Mouse (Mus musculus): ENCODE results near the gene G3bp1. TPM values are rescaled to one million over a fixed set of nuclear protein-coding genes. Genes with fewer than 3 reads are reported as not detected.

The G3bp1 gene
- 51.7 and 55.2 TPM in 2 replicates for polyA plus RNA-seq (2015; fragmentation: Nextera tagmentation; extraction: Ambion mirVana)

DNA sequence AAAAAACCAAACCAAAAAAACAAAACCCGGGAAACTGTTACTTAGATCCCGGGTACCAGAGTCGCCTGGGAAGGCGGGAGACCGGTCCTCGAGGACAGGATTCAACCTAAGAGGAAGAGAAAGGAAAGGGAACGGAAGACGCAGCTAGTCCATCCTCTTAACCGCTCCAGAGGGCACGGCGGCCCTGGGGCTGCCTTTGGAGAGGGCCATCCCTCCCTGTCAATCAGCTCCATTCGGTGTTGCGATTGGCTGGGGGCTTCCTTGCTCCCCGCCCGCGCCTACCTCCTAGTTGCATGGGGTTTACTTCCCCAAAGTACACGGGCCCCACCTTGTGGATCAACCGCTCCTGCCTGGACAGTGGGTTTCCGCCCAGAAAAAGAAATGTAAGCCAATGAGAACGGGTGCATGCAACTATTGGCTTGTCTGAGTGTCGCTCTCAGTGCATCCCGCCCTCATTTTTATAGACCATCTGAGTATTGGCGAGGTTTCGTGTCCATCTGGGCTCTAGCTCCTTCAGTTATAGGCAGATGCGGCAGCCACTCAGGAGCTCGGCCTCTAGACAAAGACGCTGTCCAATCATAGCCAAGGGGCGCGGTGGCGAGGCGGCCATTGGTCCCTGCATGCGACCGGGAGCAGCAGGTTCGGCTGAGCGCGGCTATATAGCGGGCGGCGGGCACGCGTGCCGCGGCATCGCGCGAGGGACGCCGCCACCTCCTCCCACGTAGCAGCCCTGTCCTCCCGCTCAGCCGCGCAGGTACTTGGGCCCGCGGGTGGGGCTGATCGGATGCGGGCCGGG, at the start of gene G3bp1:
Gene G3bp1, plus strand, starts transcription at position 638 of the 796 bp plus-strand sequence.
- Histone ChIP-seq H3K36me3 (ENCODE audit: control insufficient read depth, insufficient read depth) (no peaks in the 10 kb centered on the region; the same call in 1 of the 2 replicates), H3K9ac (ENCODE audit: low read depth, low read length) (peak within 1 kb of the TSS; percentile 92), H3K27me3 (ENCODE audit: control insufficient read depth, insufficient read depth, low read depth, low read length) (no peaks in the 10 kb centered on the region), H3K27ac (ENCODE audit: low read length) (peak within 1 kb of the TSS; percentile 87), H3K4me3 (ENCODE audit: low read depth, low read length) (peak within 1 kb of the TSS; percentile 94), H3K4me2 (ENCODE audit: low read depth, low read length) (peak within 1 kb of the TSS; percentile 84), H3K9me3 (replicated peaks; ENCODE audit: control insufficient read depth, low read length) (no peaks in the 10 kb centered on the region), H3K4me1 (ENCODE audit: control insufficient read depth, low read depth, low read length) (peaks cover 32% of the 10 kb centered on the region)
- under 1% methylated on average over 48 of the region's 57 CpGs for WGBS (ENCODE audit: insufficient replicate concordance)
- ATAC-seq (ENCODE audit: low read depth), result peak; percentile 90

DNA sequence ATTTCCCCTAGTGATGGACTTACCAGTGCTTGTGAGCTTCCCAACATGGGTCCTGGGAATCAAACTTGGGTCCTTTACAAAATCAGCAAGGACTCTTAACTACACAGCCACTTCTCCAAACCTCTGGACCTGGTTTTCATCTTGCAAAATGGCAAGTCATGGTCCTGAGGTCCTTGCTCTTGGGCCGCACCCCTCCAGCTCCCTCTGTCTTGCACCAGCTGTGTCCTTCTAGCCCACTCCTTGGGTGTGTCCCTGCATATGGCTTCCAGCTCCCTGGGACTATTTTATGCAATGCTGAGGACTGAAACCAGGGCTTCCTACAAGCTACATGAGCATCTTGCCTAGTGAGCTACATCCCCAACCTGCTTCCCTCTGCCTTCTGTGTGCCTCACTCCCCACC, 46.5 kb upstream of the G3bp1 start, which contains the start of gene Sparc:
Gene Sparc, minus strand, starts transcription at position 206 of the 400 bp plus-strand sequence.
- no peak for ATAC-seq (ENCODE audit: low read depth)
- no peak within 1 kb of the TSS for H3K9ac ChIP-seq (ENCODE audit: low read depth, low read length)
- H3K4me2 ChIP-seq (ENCODE audit: low read depth, low read length), result no peak within 1 kb of the TSS
- no peaks in the 10 kb centered on the region; the same call in 1 of the 2 replicates for H3K27me3 ChIP-seq (ENCODE audit: control insufficient read depth, insufficient read depth, low read depth, low read length)
- H3K4me3 ChIP-seq (ENCODE audit: low read depth, low read length), result no peak within 1 kb of the TSS
- no peak within 1 kb of the TSS for H3K27ac ChIP-seq (ENCODE audit: low read length)
- no peaks in the 10 kb centered on the region for H3K36me3 ChIP-seq (ENCODE audit: control insufficient read depth, insufficient read depth)
- 62% methylated on average over 1 of the region's 1 CpGs for WGBS (ENCODE audit: insufficient replicate concordance)
- no peaks in the 10 kb centered on the region; the same call in 1 of the 2 replicates for H3K4me1 ChIP-seq (ENCODE audit: control insufficient read depth, low read depth, low read length)
- H3K9me3 ChIP-seq (replicated peaks; ENCODE audit: control insufficient read depth, low read length), result no peaks in the 10 kb centered on the region

DNA sequence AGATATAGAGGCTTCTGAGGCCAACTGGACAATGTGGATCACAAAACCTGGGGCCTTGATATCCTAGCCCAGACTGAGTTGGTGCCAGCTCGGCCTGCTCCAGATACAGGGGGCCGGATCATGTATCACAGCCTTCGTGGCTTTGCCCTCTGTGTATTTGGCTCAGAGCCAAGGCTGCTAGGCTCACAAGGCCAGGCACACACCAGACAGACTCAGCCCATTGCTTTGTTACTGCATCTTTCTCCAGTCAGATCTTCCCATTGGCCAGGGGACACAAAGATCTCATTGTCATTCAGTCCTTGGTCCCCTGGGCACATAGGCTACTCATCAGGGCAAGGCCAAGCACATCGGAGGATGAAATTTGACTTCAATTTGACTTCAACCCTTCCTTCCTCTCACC, 45.7 kb upstream of the G3bp1 start:
- no peak overlapping the region for H3K4me3 ChIP-seq (ENCODE audit: low read depth, low read length)
- no peak overlapping the region for H3K4me2 ChIP-seq (ENCODE audit: low read depth, low read length)
- H3K36me3 ChIP-seq (ENCODE audit: control insufficient read depth, insufficient read depth), result no peaks in the 10 kb centered on the region
- no peaks in the 10 kb centered on the region for H3K9me3 ChIP-seq (replicated peaks; ENCODE audit: control insufficient read depth, low read length)
- H3K9ac ChIP-seq (ENCODE audit: low read depth, low read length), result no peak overlapping the region
- H3K4me1 ChIP-seq (ENCODE audit: control insufficient read depth, low read depth, low read length), result no peaks in the 10 kb centered on the region; the same call in 1 of the 2 replicates
- no peak for ATAC-seq (ENCODE audit: low read depth)
- H3K27me3 ChIP-seq (ENCODE audit: control insufficient read depth, insufficient read depth, low read depth, low read length), result no peaks in the 10 kb centered on the region; the same call in 1 of the 2 replicates
- WGBS (ENCODE audit: insufficient replicate concordance), result 42% methylated on average over 4 of the region's 4 CpGs
- H3K27ac ChIP-seq (ENCODE audit: low read length), result no peak overlapping the region

DNA sequence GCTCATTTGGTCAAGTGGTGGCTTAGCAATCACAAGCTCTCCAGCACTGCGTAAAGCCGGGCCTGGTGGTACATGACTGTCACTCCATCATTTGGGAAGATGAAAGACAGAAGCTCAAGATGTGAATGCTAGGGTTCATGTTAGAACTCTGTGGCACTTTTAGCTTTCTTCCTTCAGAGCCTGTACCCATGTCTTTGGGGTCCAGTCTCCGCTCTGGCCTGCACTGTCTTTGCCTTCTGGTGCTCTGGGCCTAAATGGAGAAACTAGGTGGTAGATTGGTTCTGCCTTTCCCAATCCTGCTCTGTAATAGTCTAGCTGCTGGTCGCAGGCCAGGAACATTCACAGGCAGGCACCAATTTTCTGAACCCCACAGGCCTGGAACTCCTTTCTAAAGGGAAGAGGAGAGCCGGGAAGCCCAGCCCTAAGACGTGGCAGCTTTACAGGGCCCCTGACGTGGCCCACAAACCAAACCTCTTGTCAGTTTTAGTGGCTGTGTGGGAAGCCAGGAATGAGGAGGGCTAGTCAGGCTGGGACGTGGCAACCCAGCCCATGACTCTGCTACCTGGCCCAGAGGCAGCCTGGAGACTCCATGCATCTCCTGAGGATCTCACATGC, 44.6 kb upstream of the G3bp1 start:
- WGBS (ENCODE audit: insufficient replicate concordance), result 68% methylated on average over 8 of the region's 8 CpGs
- ATAC-seq (ENCODE audit: low read depth), result no peak
- H3K27me3 ChIP-seq (ENCODE audit: control insufficient read depth, insufficient read depth, low read depth, low read length), result no peaks in the 10 kb centered on the region
- no peak overlapping the region for H3K27ac ChIP-seq (ENCODE audit: low read length)
- no peaks in the 10 kb centered on the region; the same call in 1 of the 2 replicates for H3K4me1 ChIP-seq (ENCODE audit: control insufficient read depth, low read depth, low read length)
- H3K9ac ChIP-seq (ENCODE audit: low read depth, low read length), result no peak overlapping the region
- H3K4me3 ChIP-seq (ENCODE audit: low read depth, low read length), result no peak overlapping the region
- H3K36me3 ChIP-seq (ENCODE audit: control insufficient read depth, insufficient read depth), result no peaks in the 10 kb centered on the region
- no peaks in the 10 kb centered on the region for H3K9me3 ChIP-seq (replicated peaks; ENCODE audit: control insufficient read depth, low read length)
- H3K4me2 ChIP-seq (ENCODE audit: low read depth, low read length), result no peak overlapping the region

DNA sequence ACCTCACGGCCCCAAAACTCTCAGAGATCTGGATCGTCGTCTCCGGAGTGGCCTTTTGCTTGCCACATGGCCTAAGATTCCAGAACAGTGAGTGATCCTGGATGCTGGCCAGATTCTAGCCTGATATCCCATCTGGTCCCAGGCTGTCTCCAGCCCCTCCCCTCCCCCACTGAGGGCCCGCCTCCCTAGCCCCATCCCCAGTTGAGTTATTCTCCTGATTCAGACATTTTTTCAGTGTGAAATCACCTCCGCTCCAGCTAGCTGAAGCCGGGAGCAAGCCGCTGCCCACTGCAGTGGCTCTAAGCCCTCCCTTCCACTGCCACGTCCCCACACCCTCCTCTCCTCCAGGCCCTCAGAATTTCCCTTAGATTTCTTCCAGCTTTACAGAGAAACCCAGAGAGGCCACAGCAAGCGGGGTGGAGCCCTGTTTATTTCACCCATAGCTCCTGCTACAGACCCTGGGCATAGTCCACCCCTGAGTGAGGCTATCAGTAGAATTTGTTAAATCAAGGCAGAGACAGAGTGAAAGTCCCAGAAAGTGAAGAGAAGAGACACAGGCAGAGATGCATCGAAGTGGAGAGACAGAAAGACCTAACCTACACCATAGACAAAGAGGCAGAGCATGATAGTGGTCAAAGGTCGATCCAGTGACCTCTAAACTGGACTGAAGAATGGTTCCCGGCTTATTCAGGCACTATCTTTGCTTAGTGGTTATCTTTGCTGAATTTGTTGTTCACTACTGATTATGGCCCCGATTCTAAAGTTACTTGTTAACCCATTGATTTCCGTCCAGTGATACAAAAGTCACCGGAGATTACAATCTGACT, 41.1 kb upstream of the G3bp1 start:
- 45% methylated on average over 16 of the region's 16 CpGs for WGBS (ENCODE audit: insufficient replicate concordance)
- peak; percentile 71 for ATAC-seq (ENCODE audit: low read depth)
- no peaks in the 10 kb centered on the region for H3K9me3 ChIP-seq (replicated peaks; ENCODE audit: control insufficient read depth, low read length)
- H3K9ac ChIP-seq (ENCODE audit: low read depth, low read length), result no peak overlapping the region
- no peaks in the 10 kb centered on the region for H3K27me3 ChIP-seq (ENCODE audit: control insufficient read depth, insufficient read depth, low read depth, low read length)
- peak overlapping the region; percentile 71 for H3K27ac ChIP-seq (ENCODE audit: low read length)
- no peaks in the 10 kb centered on the region for H3K4me1 ChIP-seq (ENCODE audit: control insufficient read depth, low read depth, low read length)
- H3K4me3 ChIP-seq (ENCODE audit: low read depth, low read length), result no peak overlapping the region
- H3K36me3 ChIP-seq (ENCODE audit: control insufficient read depth, insufficient read depth), result no peaks in the 10 kb centered on the region
- no peak overlapping the region for H3K4me2 ChIP-seq (ENCODE audit: low read depth, low read length)

DNA sequence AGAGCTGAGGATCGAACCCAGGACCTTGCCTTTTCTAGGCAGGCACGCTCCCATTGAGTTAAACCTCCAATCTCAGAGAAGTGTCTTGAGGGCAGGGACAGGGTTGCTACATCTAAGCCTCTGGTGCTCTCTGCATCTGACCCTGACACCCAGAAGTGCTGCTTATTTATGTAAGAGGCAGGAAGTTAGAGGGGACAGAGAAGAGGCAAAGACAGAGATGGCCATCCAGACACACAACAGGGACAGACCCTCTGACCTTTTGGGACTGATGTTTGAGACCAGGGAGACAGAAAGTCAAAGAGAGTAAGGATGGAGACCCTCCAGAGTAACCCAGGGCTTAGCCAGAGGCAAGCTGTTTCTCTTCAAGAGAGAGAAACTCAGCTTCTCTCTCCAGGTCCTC, 39.5 kb upstream of the G3bp1 start:
- ATAC-seq (ENCODE audit: low read depth), result no peak
- Histone ChIP-seq H3K4me3 (ENCODE audit: low read depth, low read length) (no peak overlapping the region), H3K27me3 (ENCODE audit: control insufficient read depth, insufficient read depth, low read depth, low read length) (no peaks in the 10 kb centered on the region), H3K36me3 (ENCODE audit: control insufficient read depth, insufficient read depth) (no peaks in the 10 kb centered on the region), H3K4me1 (ENCODE audit: control insufficient read depth, low read depth, low read length) (no peaks in the 10 kb centered on the region), H3K9me3 (replicated peaks; ENCODE audit: control insufficient read depth, low read length) (no peaks in the 10 kb centered on the region), H3K4me2 (ENCODE audit: low read depth, low read length) (no peak overlapping the region), H3K27ac (ENCODE audit: low read length) (no peak overlapping the region), H3K9ac (ENCODE audit: low read depth, low read length) (no peak overlapping the region)
- 74% methylated on average over 2 of the region's 2 CpGs for WGBS (ENCODE audit: insufficient replicate concordance)

DNA sequence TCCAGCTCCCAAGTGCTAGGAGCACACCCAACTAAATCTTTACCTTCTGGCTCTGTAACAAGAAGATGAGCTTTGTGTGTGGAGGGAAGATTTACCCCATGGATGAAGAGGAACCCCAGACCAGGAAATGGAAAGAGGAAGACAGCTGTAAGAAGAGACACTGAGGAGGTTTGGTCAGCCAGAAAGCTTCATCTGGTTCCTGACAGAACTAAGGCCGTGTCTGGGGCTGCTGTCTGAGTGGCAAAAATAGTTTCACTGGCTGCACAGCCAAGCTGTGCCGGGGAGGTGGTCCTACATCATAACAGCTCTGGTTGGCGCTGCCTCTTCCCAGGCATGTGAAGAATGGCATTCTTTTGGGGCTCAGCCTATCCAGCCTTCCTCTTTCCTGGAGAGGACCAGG, 36.5 kb upstream of the G3bp1 start:
- no peak overlapping the region for H3K4me3 ChIP-seq (ENCODE audit: low read depth, low read length)
- no peak overlapping the region for H3K4me2 ChIP-seq (ENCODE audit: low read depth, low read length)
- no peaks in the 10 kb centered on the region for H3K36me3 ChIP-seq (ENCODE audit: control insufficient read depth, insufficient read depth)
- no peaks in the 10 kb centered on the region for H3K4me1 ChIP-seq (ENCODE audit: control insufficient read depth, low read depth, low read length)
- H3K9ac ChIP-seq (ENCODE audit: low read depth, low read length), result no peak overlapping the region
- no peak for ATAC-seq (ENCODE audit: low read depth)
- 23% methylated on average over 3 of the region's 3 CpGs for WGBS (ENCODE audit: insufficient replicate concordance)
- H3K9me3 ChIP-seq (replicated peaks; ENCODE audit: control insufficient read depth, low read length), result no peaks in the 10 kb centered on the region
- H3K27ac ChIP-seq (ENCODE audit: low read length), result no peak overlapping the region
- H3K27me3 ChIP-seq (ENCODE audit: control insufficient read depth, insufficient read depth, low read depth, low read length), result no peaks in the 10 kb centered on the region

DNA sequence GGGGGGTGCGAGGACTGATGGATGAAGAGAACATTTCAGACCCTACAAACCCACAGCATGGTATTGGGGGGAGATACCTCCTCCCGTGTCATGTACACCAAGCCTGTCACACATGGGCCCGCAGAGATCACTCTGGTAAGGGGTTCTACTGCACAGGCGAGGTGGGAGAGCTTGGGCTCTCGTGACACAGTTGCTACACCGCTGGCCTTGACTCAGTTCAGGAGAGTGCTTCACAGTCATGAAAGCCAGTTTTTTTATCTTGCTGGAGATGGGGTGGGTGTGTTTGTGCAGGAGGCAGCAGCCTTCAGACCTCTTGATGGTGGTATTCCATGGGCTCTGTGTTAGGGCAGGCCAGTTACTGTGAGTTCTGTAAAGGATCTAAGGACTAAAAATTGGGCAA, 33.4 kb upstream of the G3bp1 start:
- Histone ChIP-seq H3K27ac (ENCODE audit: low read length) (no peak overlapping the region), H3K4me1 (ENCODE audit: control insufficient read depth, low read depth, low read length) (no peaks in the 10 kb centered on the region), H3K36me3 (ENCODE audit: control insufficient read depth, insufficient read depth) (no peaks in the 10 kb centered on the region), H3K27me3 (ENCODE audit: control insufficient read depth, insufficient read depth, low read depth, low read length) (no peaks in the 10 kb centered on the region), H3K4me3 (ENCODE audit: low read depth, low read length) (no peak overlapping the region), H3K4me2 (ENCODE audit: low read depth, low read length) (no peak overlapping the region), H3K9me3 (replicated peaks; ENCODE audit: control insufficient read depth, low read length) (no peaks in the 10 kb centered on the region), H3K9ac (ENCODE audit: low read depth, low read length) (no peak overlapping the region)
- 65% methylated on average over 6 of the region's 6 CpGs for WGBS (ENCODE audit: insufficient replicate concordance)
- no peak for ATAC-seq (ENCODE audit: low read depth)
